Mouse (Mus musculus) liver, embryonic 14.5 days (tissue): ENCODE measurements around the gene Gm4131. TPM values are rescaled to one million over a fixed set of nuclear protein-coding genes. Genes with fewer than 3 reads are reported as not detected.

Source experiments
- ATAC-seq: fragments of 200-750 bp; cut with Nextera tagmentation; 2 replicates; pipeline ENCODE4 v1.8.0; 2017; ENCODE audit warnings: moderate number of reproducible peaks, mild to moderate bottlenecking, moderate library complexity; ENCODE audit not compliant: insufficient read depth
- DNase-seq, 3 experiments: peaks; one replicate each; pipeline ENCODE4 v3.0.0-alpha.2; 2012 to 2013; ENCODE audit warnings: low read depth in 3 of 3, low spot score in 3 of 3
- H3K27ac ChIP-seq: fragments of 300-500 bp; sonication (generic); 2 replicates; pipeline ENCODE4 v1.5.1; 2014; ENCODE audit warnings: moderate library complexity, mild to moderate bottlenecking, control low read depth, inconsistent platforms
- H3K27me3 ChIP-seq: fragments of 300-500 bp; sonication (generic); 2 replicates; pipeline ENCODE4 v1.6.1; 2014; ENCODE audit warnings: mild to moderate bottlenecking, low read length, moderate library complexity; ENCODE audit not compliant: control insufficient read depth, insufficient read depth
- H3K36me3 ChIP-seq: fragments of 300-500 bp; sonication (generic); replicated peaks from 2 replicates; pipeline ENCODE4 v1.6.1; 2014; ENCODE audit warnings: low read depth; ENCODE audit not compliant: control insufficient read depth, insufficient read depth
- H3K4me1 ChIP-seq, 2 experiments: fragments of 200-500 bp in 1 of 2; fragments of 300-500 bp in 1 of 2; sonication (generic) in 1 of 2; replicated peaks; 2 replicates each; pipeline ENCODE4 v1.6.1; 2012 to 2014; ENCODE audit warnings: antibody characterized with exemption in 1 of 2, inconsistent platforms in 1 of 2, low read length in 1 of 2; ENCODE audit not compliant: control insufficient read depth in 2 of 2, insufficient read depth in 2 of 2
- H3K4me2 ChIP-seq: fragments of 300-500 bp; sonication (generic); 2 replicates; pipeline ENCODE4 v1.6.1; 2014; ENCODE audit warnings: low read depth, mild to moderate bottlenecking, control low read depth, moderate library complexity
- H3K4me3 ChIP-seq, 2 experiments: fragments of 200-500 bp in 1 of 2; fragments of 300-500 bp in 1 of 2; sonication (generic) in 1 of 2; 2 replicates each; pipeline ENCODE4 v1.5.1; 2012 to 2014; ENCODE audit warnings: low read depth in 2 of 2, low read length in 2 of 2, mild to moderate bottlenecking in 2 of 2, control low read depth in 1 of 2, inconsistent platforms in 1 of 2, moderate library complexity in 1 of 2; ENCODE audit not compliant: insufficient read depth in 1 of 2
- H3K9ac ChIP-seq: fragments of 300-500 bp; sonication (generic); replicated peaks from 2 replicates; pipeline ENCODE4 v1.6.1; 2014; ENCODE audit warnings: mild to moderate bottlenecking, control low read depth, moderate library complexity
- H3K9me3 ChIP-seq: fragments of 300-500 bp; sonication (generic); 2 replicates; pipeline ENCODE4 v1.6.1; 2016; ENCODE audit warnings: low read length, mixed read lengths; ENCODE audit not compliant: control insufficient read depth
- CTCF ChIP-seq: IDR thresholded peaks from 2 replicates; pipeline ENCODE4 v1.5.1; 2016; ENCODE audit warnings: antibody characterized with exemption, low read depth, control low read depth
- EP300 ChIP-seq: IDR thresholded peaks from 2 replicates; pipeline ENCODE4 v1.6.1; 2016; ENCODE audit warnings: antibody characterized with exemption, low read depth
- WGBS: fragments of 180-500 bp; shearing (Covaris S2); extraction: QIAGEN DNeasy Blood & Tissue Kit; methylation state at CpG from one replicate; pipeline ENCODE4 v1.1.7; 2014; ENCODE audit not compliant: insufficient replicate concordance; 5-methylcytosine and 5-hydroxymethylcytosine counted together
- polyA plus RNA-seq, 2 experiments: library from polyadenylated mRNA; depleted of rRNA in 1 of 2; stranded (reverse) in 1 of 2; unstranded in 1 of 2; fragments of >200 nt; fragmentation: Nextera tagmentation in 1 of 2; extraction: Ambion mirVana in 1 of 2; gene quantifications; 2 replicates each; pipeline versions ENCODE4 v1.2.1 to v1.2.3; 2012 to 2014

Gene Gm4131
- polyA plus RNA-seq, 2 experiments, result not detected

- no peak for DNase-seq
- 44% methylated on average over 3 of the region's 3 CpGs for WGBS
- no peak overlapping the region for H3K9ac ChIP-seq
- H3K4me1 ChIP-seq, result no peaks in the 10 kb centered on the region
- H3K4me3 ChIP-seq, result no peak overlapping the region
- H3K27ac ChIP-seq, result no peak overlapping the region
- H3K9me3 ChIP-seq, result no peaks in the 10 kb centered on the region
- no peaks in the 10 kb centered on the region for H3K27me3 ChIP-seq
- H3K36me3 ChIP-seq, result no peaks in the 10 kb centered on the region
- no peak for ATAC-seq
- TF ChIP-seq EP300, result no peak
- no peak for TF ChIP-seq CTCF
- H3K4me2 ChIP-seq, result no peak overlapping the region
Measured at GRCm38 (mm10) chr14:62509350-62509749, 57.4 kb downstream of the Gm4131 start.

- 71% methylated on average over 3 of the region's 3 CpGs for WGBS
- H3K9me3 ChIP-seq, result no peaks in the 10 kb centered on the region
- ATAC-seq (no peak), DNase-seq (no peak)
- no peak overlapping the region for H3K9ac ChIP-seq
- TF ChIP-seq EP300 (no peak), CTCF (no peak)
- no peak overlapping the region for H3K4me2 ChIP-seq
- H3K4me1 ChIP-seq, result no peaks in the 10 kb centered on the region
- H3K27ac ChIP-seq, result no peak overlapping the region
- H3K36me3 ChIP-seq, result no peaks in the 10 kb centered on the region
- no peaks in the 10 kb centered on the region for H3K27me3 ChIP-seq
- H3K4me3 ChIP-seq, result no peak overlapping the region
Measured at GRCm38 (mm10) chr14:62506261-62506660, 60.5 kb downstream of the Gm4131 start.

DNA sequence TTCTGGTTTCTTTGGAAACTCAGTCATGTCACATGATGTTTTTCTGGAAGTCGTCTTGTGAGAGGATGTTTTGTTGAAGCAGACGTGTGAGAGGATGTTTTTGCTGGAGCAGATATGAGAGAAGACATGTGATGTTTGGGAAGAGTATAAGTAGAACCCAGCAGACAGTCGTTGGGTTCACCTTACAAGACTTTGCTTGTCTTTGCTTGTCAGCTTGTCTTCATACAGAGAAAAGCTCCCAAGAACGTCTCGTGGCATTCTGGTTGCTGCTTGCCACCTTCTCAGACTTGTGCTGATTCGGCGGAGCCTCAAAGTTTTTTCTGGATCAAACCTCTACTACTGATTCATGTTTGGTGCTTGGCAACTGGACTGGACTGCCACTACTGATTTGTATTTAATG, 69.3 kb downstream of the Gm4131 start:
- TF ChIP-seq CTCF, result no peak
- no peak for TF ChIP-seq EP300
- Histone ChIP-seq H3K4me2 (no peak overlapping the region), H3K36me3 (no peaks in the 10 kb centered on the region), H3K27ac (no peak overlapping the region), H3K9ac (no peak overlapping the region), H3K27me3 (no peaks in the 10 kb centered on the region), H3K9me3 (no peaks in the 10 kb centered on the region), H3K4me1 (no peaks in the 10 kb centered on the region), H3K4me3 (no peak overlapping the region)
- ATAC-seq, result no peak
- no peak for DNase-seq
- WGBS, result 52% methylated on average over 7 of the region's 7 CpGs

GRCm38 (mm10) chr14:62496501-62496900, 70.2 kb downstream of the Gm4131 start:
- WGBS, result 34% methylated on average over 1 of the region's 1 CpGs
- no peak for ATAC-seq
- Histone ChIP-seq H3K36me3 (no peaks in the 10 kb centered on the region), H3K27ac (no peak overlapping the region), H3K9ac (no peak overlapping the region), H3K4me3 (no peak overlapping the region), H3K4me2 (no peak overlapping the region), H3K9me3 (no peaks in the 10 kb centered on the region), H3K27me3 (no peaks in the 10 kb centered on the region), H3K4me1 (no peaks in the 10 kb centered on the region)
- TF ChIP-seq CTCF, result no peak
- no peak for TF ChIP-seq EP300
- no peak for DNase-seq

DNA sequence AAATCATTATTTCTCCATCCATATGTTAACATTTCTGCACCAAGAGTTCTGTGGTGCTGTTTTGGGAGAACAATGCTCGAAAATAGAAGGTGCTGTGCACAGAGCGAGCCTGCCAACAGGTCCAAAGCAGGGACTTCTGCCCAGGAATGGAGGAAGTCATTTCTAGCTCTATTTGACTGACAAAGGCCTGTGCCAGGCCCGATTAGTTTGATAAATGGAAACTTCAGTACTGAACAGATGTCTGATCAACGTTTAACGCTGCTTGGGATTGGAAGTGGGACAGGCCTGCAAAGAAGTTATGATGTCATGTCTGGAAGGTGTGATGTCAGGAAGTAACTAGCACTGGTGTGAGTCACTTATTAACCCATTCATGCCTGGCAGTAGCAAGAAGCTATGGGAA, 73.3 kb downstream of the Gm4131 start:
- no peaks in the 10 kb centered on the region for H3K36me3 ChIP-seq
- no peak overlapping the region for H3K4me3 ChIP-seq
- ATAC-seq, result no peak
- no peaks in the 10 kb centered on the region for H3K9me3 ChIP-seq
- H3K9ac ChIP-seq, result no peak overlapping the region
- H3K27me3 ChIP-seq, result no peaks in the 10 kb centered on the region
- no peaks in the 10 kb centered on the region for H3K4me1 ChIP-seq
- no peak overlapping the region for H3K27ac ChIP-seq
- DNase-seq, result no peak
- no peak for TF ChIP-seq EP300
- TF ChIP-seq CTCF, result no peak
- 61% methylated on average over 5 of the region's 5 CpGs for WGBS
- H3K4me2 ChIP-seq, result no peak overlapping the region
